Mouse (Mus musculus): ENCODE data around the gene Pdlim1.
A peak's percentile ranks its signal among the peaks of the same experiment; 100 is the strongest.
"Not testable (repeated sequence)": the region's sequence is repeated elsewhere in the genome, so short reads cannot be mapped to it uniquely, and the experiment has no call there.

Gene Pdlim1

GRCm38 (mm10) chr19:40240838-40241689 lies 30.6 kb downstream of the Pdlim1 start:
- no peak for DNase-seq (ENCODE audit: low spot score)

GRCm38 (mm10) chr19:40240360-40240759 lies 31.3 kb downstream of the Pdlim1 start:
- no peak for DNase-seq (ENCODE audit: low spot score)

DNA sequence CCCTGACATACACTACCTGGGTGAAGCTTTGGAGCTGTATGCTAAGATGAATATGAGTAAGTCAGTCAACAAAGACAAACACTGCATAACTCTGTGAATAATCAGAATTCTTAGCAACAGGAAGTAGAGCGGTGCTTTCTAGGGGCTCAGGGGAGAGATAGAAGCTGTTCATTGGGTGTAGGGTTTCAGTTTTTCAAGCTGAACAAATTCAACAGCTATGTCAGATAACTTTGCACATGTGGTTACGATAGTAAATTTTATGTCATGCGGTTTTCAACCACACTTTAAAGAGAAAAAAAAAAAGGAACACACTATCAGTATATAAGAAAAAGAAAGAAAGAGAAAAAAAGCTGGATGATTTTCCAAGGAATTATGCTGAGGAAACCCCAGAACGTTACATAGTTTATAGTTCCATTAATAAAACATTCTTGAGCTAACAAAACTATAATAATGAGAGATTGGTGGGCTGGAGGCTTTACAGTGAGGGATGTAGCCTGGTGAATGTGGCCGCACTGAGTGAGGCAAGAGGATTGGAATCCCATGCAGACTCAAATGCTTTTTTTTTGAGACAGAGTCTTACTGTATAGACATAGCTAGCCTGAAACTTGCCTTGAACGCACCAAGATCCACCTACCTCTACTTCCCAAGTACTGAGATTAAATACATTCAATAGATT lies 33.3 kb downstream of the Pdlim1 start:
- DNase-seq (ENCODE audit: low spot score) = no peak

GRCm38 (mm10) chr19:40232560-40232959 lies 39.1 kb downstream of the Pdlim1 start:
- no peak for DNase-seq (ENCODE audit: low spot score)

GRCm38 (mm10) chr19:40231825-40232541 lies 39.7 kb downstream of the Pdlim1 start:
- DNase-seq (ENCODE audit: low spot score) = no peak

- DNase-seq (ENCODE audit: low spot score) = no peak
Measured at GRCm38 (mm10) chr19:40231074-40231738, 40.4 kb downstream of the Pdlim1 start.

DNA sequence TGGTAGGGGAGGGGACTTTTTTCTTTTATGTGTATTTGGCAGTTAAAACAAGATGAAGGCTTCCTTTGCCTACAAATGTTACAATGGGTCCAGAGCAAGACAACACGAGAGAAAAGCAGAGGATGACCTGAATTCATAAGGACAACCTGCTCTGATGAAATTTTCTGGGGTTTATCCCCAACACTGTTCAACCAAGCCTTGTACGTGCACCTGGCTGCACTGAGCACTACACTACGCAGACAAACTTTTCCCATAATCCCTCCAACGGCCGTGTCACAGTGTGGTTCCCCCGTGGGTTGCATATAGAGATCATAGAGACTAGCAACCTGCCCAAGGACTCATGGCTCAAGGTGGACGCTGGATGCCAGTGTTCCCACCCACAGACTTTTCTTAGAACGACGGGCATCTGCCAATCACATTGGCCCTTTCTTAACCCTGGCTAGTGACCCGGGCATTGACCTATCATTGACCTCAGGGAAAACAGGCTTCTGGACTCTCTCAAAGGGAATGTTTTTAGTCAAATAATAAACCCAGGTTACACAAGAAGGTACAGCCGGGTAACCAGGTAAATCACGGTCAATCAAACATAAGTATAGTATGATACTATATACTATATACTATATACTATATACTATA lies 45.0 kb downstream of the Pdlim1 start:
- DNase-seq (ENCODE audit: low spot score) = no peak

GRCm38 (mm10) chr19:40225761-40226110 lies 45.9 kb downstream of the Pdlim1 start:
- no peak for DNase-seq (ENCODE audit: low spot score)

DNA sequence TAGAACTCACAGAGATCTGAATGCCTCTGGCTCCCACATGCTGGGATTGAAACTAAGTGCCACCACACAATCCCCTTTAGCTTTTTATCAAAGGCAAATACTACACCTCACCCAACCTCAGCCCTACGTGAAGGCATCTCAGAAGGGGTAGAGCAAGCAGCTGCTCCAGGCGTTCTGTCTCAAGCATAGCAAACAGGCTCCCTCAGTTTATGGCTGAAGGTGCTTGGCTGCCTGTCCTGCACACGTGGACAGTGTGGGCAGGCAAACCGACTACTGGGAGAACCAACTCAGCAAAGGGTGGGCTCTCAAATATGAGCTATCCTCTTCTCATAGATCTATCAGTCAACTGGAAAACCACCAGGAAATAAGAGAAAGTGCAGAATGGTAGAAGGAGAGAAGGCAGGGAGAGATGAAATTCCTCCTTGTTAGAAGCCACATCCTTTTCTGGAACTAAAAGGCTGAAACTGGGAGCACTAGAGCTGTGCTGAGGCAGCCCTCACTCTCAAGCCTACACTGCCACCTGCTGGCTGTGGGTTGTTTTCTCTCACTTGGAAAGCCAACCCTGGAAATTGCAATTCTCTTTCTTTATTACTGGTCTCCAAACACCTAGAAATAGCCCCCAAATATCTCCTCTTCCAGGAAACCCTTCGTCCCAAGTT lies 46.4 kb downstream of the Pdlim1 start:
- peak; percentile 56 for DNase-seq (ENCODE audit: low spot score)

DNA sequence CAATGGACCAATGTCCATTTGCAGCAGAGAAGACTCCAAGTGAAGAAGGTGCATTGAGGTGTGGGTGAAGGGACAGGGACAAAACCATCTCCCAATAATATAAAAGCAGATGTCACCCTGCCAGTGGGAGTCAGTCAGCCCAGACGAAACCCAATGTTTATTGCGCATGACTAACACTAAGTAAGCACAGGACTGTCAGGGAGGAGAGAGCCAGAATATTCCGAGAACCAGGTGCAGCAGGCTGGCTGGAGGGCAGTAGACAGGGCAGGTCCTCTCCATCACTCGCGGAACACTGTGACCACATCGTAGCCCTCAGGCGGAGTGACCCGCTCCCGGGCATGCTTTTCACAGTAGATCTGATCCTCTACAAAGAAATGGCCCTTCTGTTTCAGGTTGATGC lies 49.3 kb downstream of the Pdlim1 start:
- DNase-seq (ENCODE audit: low spot score) = not testable (repeated sequence)

- DNase-seq (ENCODE audit: low spot score) = no peak
Measured at GRCm38 (mm10) chr19:40220878-40221277, 50.8 kb downstream of the Pdlim1 start.

GRCm38 (mm10) chr19:40202947-40203346 lies 68.7 kb downstream of the Pdlim1 start:
- not testable (repeated sequence) for DNase-seq (ENCODE audit: low spot score)

DNA sequence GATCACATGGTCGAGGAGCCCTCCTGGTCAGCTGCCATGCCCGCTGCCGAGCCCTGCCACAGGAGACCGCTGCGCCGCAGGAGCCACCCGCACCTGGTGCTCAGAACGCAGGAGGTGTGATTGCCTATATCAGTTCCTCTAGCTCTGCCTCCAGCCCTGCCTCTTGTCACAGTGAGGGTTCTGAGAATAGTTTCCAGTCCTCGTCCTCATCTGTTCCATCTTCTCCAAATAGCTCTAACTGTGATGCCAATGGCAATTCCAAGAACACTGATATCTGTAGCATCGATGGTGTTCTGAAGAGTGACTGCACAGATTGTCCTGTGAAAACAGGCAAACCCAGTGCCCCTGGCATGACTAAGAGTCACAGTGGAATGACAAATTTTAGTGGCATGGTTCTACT lies 81.0 kb downstream of the Pdlim1 start:
- no peak for DNase-seq (ENCODE audit: low spot score)

GRCm38 (mm10) chr19:40187160-40187559 lies 84.5 kb downstream of the Pdlim1 start, which contains the start of gene Cyp2c70:
Cyp2c70 (minus strand) TSS chr19:40187333.
- no peak for DNase-seq (ENCODE audit: low spot score)

GRCm38 (mm10) chr19:40183600-40183999 lies 88.0 kb downstream of the Pdlim1 start:
- no peak for DNase-seq (ENCODE audit: low spot score)

DNA sequence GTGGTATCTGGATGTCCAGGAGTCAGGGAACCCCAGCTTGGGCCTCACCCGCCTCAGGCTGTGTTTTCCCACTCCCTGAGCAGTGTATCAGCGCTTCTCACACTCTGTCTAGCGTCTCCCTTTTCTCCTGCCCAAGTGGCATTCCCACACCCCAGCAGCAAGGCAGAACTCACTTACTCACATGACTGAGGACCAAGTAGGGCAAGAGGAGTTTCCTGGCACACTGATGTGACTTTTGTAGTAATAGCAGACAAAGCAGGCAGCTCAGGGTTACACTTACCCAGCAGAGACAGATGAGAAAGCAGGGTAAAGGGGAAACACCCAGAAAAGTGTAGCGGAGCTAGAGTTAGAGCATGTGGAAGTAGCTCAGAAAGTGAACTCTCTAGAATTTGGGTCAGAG lies 93.3 kb downstream of the Pdlim1 start:
- DNase-seq (ENCODE audit: low spot score) = no peak

Measured in ovary, postnatal 10 days (tissue).